ENCODE assay signal across 8 mouse cellular contexts in genomic region chrX:151046321-151046720, GRCm38 (mm10). TPM values are rescaled to one million over a fixed set of nuclear protein-coding genes. Genes with fewer than 3 reads are reported as not detected.
DNase-seq lines count a peak whose midpoint lies in the region; ATAC-seq and TF ChIP-seq lines count a peak whose summit lies in the region.

No protein-coding gene starts in this region.

- TF ChIP-seq CTCF in gastrocnemius, adult 2 months (IDR thresholded peaks at IDR 0.05): no peak

- H3K4me3 ChIP-seq in gastrocnemius, adult 2 months: peak overlapping the region; percentile 86
- peak overlapping the region; percentile 74 for H3K4me3 ChIP-seq in lung, embryonic 16.5 days (ENCODE audit: low read length)
- peak overlapping the region; percentile 66 for H3K4me3 ChIP-seq in limb, embryonic 12.5 days (replicated peaks)
- peak overlapping the region; percentile 58 for H3K4me3 ChIP-seq in stomach, embryonic 14.5 days (ENCODE audit: low read depth, low read length)

- intact Hi-C loops in gastrocnemius, adult 2 months (cut with DNase I): loop anchor here (5.0 kb wide), 1 partner anchor 51 kb away; the partner anchor contains the start of gene Tsr2
- intact Hi-C loops in gastrocnemius, postnatal 36 days (cut with DNase I): no loop called here

- H3K9ac ChIP-seq in lung, embryonic 16.5 days (ENCODE audit: low read length): peak overlapping the region; percentile 32
- no peak overlapping the region for H3K9ac ChIP-seq in limb, embryonic 12.5 days (replicated peaks)
- H3K9ac ChIP-seq in stomach, embryonic 14.5 days (replicated peaks; ENCODE audit: low read depth, low read length): 0 out of 2 replicates have a peak overlapping the region, but pooled peaks have one; percentile 63

- no peaks in the 10 kb centered on the region for H3K36me3 ChIP-seq in lung, embryonic 16.5 days (ENCODE audit: control insufficient read depth, insufficient read depth, low read length)
- H3K36me3 ChIP-seq in limb, embryonic 12.5 days: no peaks in the 10 kb centered on the region; the same call in 1 of the 2 replicates
- no peaks in the 10 kb centered on the region for H3K36me3 ChIP-seq in stomach, embryonic 14.5 days (ENCODE audit: control insufficient read depth, insufficient read depth, low read length)

- DNase-seq in gastrocnemius, adult 2 months: no peak
- DNase-seq in gastrocnemius, postnatal 36 days: no peak
- no peak for DNase-seq in lung, postnatal 25 days (ENCODE audit: low spot score)
- no peak for DNase-seq in gastrocnemius, postnatal 4 days (ENCODE audit: low spot score in 2 of 2)
- DNase-seq in adrenal gland, adult (ENCODE audit: inconsistent age in 2 of 2, low spot score in 1 of 2): no peak

- H3K4me2 ChIP-seq in lung, embryonic 16.5 days (ENCODE audit: low read depth, low read length): peak overlapping the region; percentile 61
- peak overlapping the region; percentile 69 for H3K4me2 ChIP-seq in limb, embryonic 12.5 days
- H3K4me2 ChIP-seq in stomach, embryonic 14.5 days (replicated peaks; ENCODE audit: low read depth, low read length): peak overlapping the region; percentile 53; the same call in 1 of the 2 replicates

- no peaks in the 10 kb centered on the region for H3K9me3 ChIP-seq in lung, embryonic 16.5 days (ENCODE audit: control insufficient read depth, low read length)
- no peaks in the 10 kb centered on the region for H3K9me3 ChIP-seq in limb, embryonic 12.5 days
- no peaks in the 10 kb centered on the region for H3K9me3 ChIP-seq in stomach, embryonic 14.5 days (ENCODE audit: control insufficient read depth, low read depth, low read length)

- 34% methylated on average over 11 of the region's 11 CpGs for WGBS in lung, embryonic 16.5 days
- WGBS in limb, embryonic 12.5 days: 38% methylated on average over 11 of the region's 11 CpGs
- 48% methylated on average over 11 of the region's 11 CpGs for WGBS in stomach, embryonic 14.5 days

- H3K27me3 ChIP-seq in lung, embryonic 16.5 days (ENCODE audit: control insufficient read depth, insufficient read depth, low read depth, low read length): no peaks in the 10 kb centered on the region
- H3K27me3 ChIP-seq in limb, embryonic 12.5 days: peaks cover 14% of the 10 kb centered on the region; the same call in 1 of the 2 replicates
- no peaks in the 10 kb centered on the region for H3K27me3 ChIP-seq in stomach, embryonic 14.5 days (ENCODE audit: control insufficient read depth, insufficient read depth, low read length)

- no peak for ATAC-seq in lung, embryonic 16.5 days (ENCODE audit: low read depth)
- peak; percentile 15; the same call in 1 of the 2 replicates for ATAC-seq in limb, embryonic 12.5 days (ENCODE audit: insufficient number of reproducible peaks, insufficient read depth, low FRiP score, low TSS enrichment, low read depth)
- ATAC-seq in stomach, embryonic 14.5 days (ENCODE audit: insufficient number of reproducible peaks, insufficient read depth, low FRiP score, low read depth): no peak

- H3K4me1 ChIP-seq in lung, embryonic 16.5 days (replicated peaks; ENCODE audit: control insufficient read depth, insufficient read depth, low read length): peaks cover 10% of the 10 kb centered on the region; the same call in 1 of the 2 replicates
- peaks cover 10% of the 10 kb centered on the region for H3K4me1 ChIP-seq in limb, embryonic 12.5 days (replicated peaks)
- 0 out of 2 replicates have a peak, but pooled peaks cover 8% of the 10 kb centered on the region for H3K4me1 ChIP-seq in stomach, embryonic 14.5 days (ENCODE audit: control insufficient read depth, insufficient read depth, low read length)

- H3K27ac ChIP-seq in gastrocnemius, adult 2 months: peak overlapping the region; percentile 76
- peak overlapping the region; percentile 88 for H3K27ac ChIP-seq in lung, embryonic 16.5 days (ENCODE audit: low read length)
- H3K27ac ChIP-seq in limb, embryonic 12.5 days: peak overlapping the region; percentile 92; the same call in 1 of the 2 replicates
- H3K27ac ChIP-seq in stomach, embryonic 14.5 days (ENCODE audit: low read length): peak overlapping the region; percentile 87; the same call in 1 of the 2 replicates

RNA-seq across cellular contexts. Expression of gene Fgd1, which starts 0.4 kb away (rescaled TPM):
- 1 to 10 TPM; 1.3 to 2.1 TPM for total RNA-seq in gastrocnemius, adult 2 months (2021)
- total RNA-seq in gastrocnemius, postnatal 36 days (2021): 1 to 10 TPM; 2.0 to 2.1 TPM
- polyA plus RNA-seq in lung, embryonic 16.5 days (2015; fragmentation: Nextera tagmentation; extraction: Ambion mirVana): 9.9 and 10.2 TPM in 2 replicates
- 19.4 and 20.6 TPM in 2 replicates for polyA plus RNA-seq in limb, embryonic 12.5 days (2016; fragmentation: Nextera tagmentation; extraction: Ambion mirVana)
- polyA plus RNA-seq in stomach, embryonic 14.5 days (2014; fragmentation: Nextera tagmentation; extraction: Ambion mirVana): 11.5 and 13.1 TPM in 2 replicates
- total RNA-seq in gastrocnemius, postnatal 4 days (2021): 10 to 100 TPM; 19.2 to 20.4 TPM

RNA-seq across cellular contexts. Expression of gene Gnl3l, which starts 29.2 kb away (rescaled TPM):
- total RNA-seq in gastrocnemius, adult 2 months (2021): 10 to 100 TPM; 37.0 to 49.5 TPM
- total RNA-seq in gastrocnemius, postnatal 36 days (2021): 10 to 100 TPM; 28.0 to 36.6 TPM
- 24.2 and 26.5 TPM in 2 replicates for polyA plus RNA-seq in lung, embryonic 16.5 days (2015; fragmentation: Nextera tagmentation; extraction: Ambion mirVana)
- polyA plus RNA-seq in limb, embryonic 12.5 days (2016; fragmentation: Nextera tagmentation; extraction: Ambion mirVana): 28.6 and 31.3 TPM in 2 replicates
- 28.1 and 29.4 TPM in 2 replicates for polyA plus RNA-seq in stomach, embryonic 14.5 days (2014; fragmentation: Nextera tagmentation; extraction: Ambion mirVana)
- total RNA-seq in gastrocnemius, postnatal 4 days (2021): 10 to 100 TPM; 31.9 to 37.5 TPM

RNA-seq across cellular contexts. Expression of gene Tsr2, which starts 50.0 kb away (rescaled TPM):
- 1 to 10 TPM; 7.6 to 9.0 TPM for total RNA-seq in gastrocnemius, adult 2 months (2021)
- total RNA-seq in gastrocnemius, postnatal 36 days (2021): 1 to 10 TPM; 5.6 to 6.4 TPM
- polyA plus RNA-seq in lung, embryonic 16.5 days (2015; fragmentation: Nextera tagmentation; extraction: Ambion mirVana): 27.7 and 28.4 TPM in 2 replicates
- polyA plus RNA-seq in limb, embryonic 12.5 days (2016; fragmentation: Nextera tagmentation; extraction: Ambion mirVana): 45.9 and 46.7 TPM in 2 replicates
- 34.2 and 37.1 TPM in 2 replicates for polyA plus RNA-seq in stomach, embryonic 14.5 days (2014; fragmentation: Nextera tagmentation; extraction: Ambion mirVana)
- total RNA-seq in gastrocnemius, postnatal 4 days (2021): 10 to 100 TPM; 16.8 to 18.1 TPM

Comparison
In these comparisons a context has a peak if more than half of its experiments do, and no peak if none do; other contexts are left out.
1. RNA of gene Fgd1, which starts 0.4 kb away (total RNA-seq): 19.2 to 20.4 TPM in gastrocnemius, postnatal 4 days; 2.0 to 2.1 TPM in gastrocnemius, postnatal 36 days and 1.3 to 2.1 TPM in gastrocnemius, adult 2 months; every median in the first group is over 4 times any median in the second.
2. Peak in every context shown above with its lines, with median percentiles within 50 percentile points of each other: H3K27ac ChIP-seq, H3K4me3 ChIP-seq and H3K4me2 ChIP-seq.